Mouse (Mus musculus): ENCODE results near the gene Rab3il1.

DNA sequence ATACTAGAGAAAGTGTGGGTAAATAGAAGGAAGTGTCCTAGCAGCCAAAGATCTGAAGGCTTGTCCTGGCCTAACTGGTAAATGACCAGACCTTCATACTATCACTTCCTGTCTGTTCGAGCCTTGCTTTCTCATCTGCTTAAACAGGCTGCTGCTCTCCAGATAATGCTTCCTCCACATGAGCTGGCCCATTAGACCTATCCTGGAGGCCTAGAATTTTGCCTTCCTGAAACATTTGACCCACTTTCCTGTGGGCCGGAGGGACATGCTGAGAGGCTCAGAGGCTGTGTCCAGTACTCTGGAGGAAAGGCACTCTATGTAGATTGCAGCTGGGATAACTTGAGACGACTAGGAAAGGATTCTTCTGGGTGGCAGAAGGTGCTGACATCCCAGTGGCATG lies 80.6 kb downstream of the Rab3il1 start:
- TF ChIP-seq CTCF (IDR thresholded peaks at IDR 0.05; ENCODE audit: low read depth, low read length) (no peak), POLR2A (IDR thresholded peaks at IDR 0.05; ENCODE audit: insufficient read depth, low read length) (no peak)

All from ES-Bruce4 (cell line).